Mouse (Mus musculus) limb, embryonic 14.5 days (tissue): ENCODE measurements at regions not wholly inside any gene's neighbourhood (a gene's known extent, or its start where the extent isn't known, plus 50 kb on each side); places are given as distances from the start of the nearest gene placed in this dataset.

Source experiments
- ATAC-seq: fragments of 200-750 bp; cut with Nextera tagmentation; 2 replicates; pipeline ENCODE4 v1.8.0; 2017; ENCODE audit warnings: low read depth, moderate number of reproducible peaks, moderate TSS enrichment; ENCODE audit not compliant: low FRiP score
- DNase-seq: peaks from one replicate; pipeline ENCODE4 v3.0.0-alpha.2; 2015; ENCODE audit warnings: low spot score
- H3K27ac ChIP-seq: fragments of 300-500 bp; sonication (generic); replicated peaks from 2 replicates; pipeline ENCODE4 v1.5.1; 2014; ENCODE audit warnings: low read depth, mild to moderate bottlenecking, low read length, moderate library complexity, mixed read lengths
- H3K27me3 ChIP-seq: fragments of 300-500 bp; sonication (generic); 2 replicates; pipeline ENCODE4 v1.6.1; 2014; ENCODE audit warnings: low read length, mixed read lengths; ENCODE audit not compliant: control insufficient read depth, insufficient read depth
- H3K36me3 ChIP-seq: fragments of 300-500 bp; sonication (generic); 2 replicates; pipeline ENCODE4 v1.6.1; 2014; ENCODE audit warnings: mild to moderate bottlenecking, low read length, moderate library complexity, mixed read lengths; ENCODE audit not compliant: control insufficient read depth, insufficient read depth
- H3K4me1 ChIP-seq: fragments of 300-500 bp; sonication (generic); 2 replicates; pipeline ENCODE4 v1.6.1; 2014; ENCODE audit warnings: antibody characterized with exemption, low read length, mixed read lengths; ENCODE audit not compliant: control insufficient read depth, insufficient read depth
- H3K4me2 ChIP-seq: fragments of 300-500 bp; sonication (generic); replicated peaks from 2 replicates; pipeline ENCODE4 v1.6.1; 2014; ENCODE audit warnings: low read depth, mild to moderate bottlenecking, low read length, moderate library complexity; ENCODE audit not compliant: severe bottlenecking
- H3K4me3 ChIP-seq: fragments of 300-500 bp; sonication (generic); replicated peaks from 2 replicates; pipeline ENCODE4 v1.5.1; 2014; ENCODE audit warnings: low read length
- H3K9ac ChIP-seq: fragments of 300-500 bp; sonication (generic); 2 replicates; pipeline ENCODE4 v1.6.1; 2014; ENCODE audit warnings: mild to moderate bottlenecking, low read depth, low read length, moderate library complexity; ENCODE audit not compliant: severe bottlenecking
- H3K9me3 ChIP-seq: fragments of 300-500 bp; sonication (generic); 2 replicates; pipeline ENCODE4 v1.6.1; 2016; ENCODE audit warnings: low read length; ENCODE audit not compliant: control insufficient read depth
- POLR2A ChIP-seq: fragments of 200-500 bp; IDR thresholded peaks from 2 replicates; pipeline ENCODE4 v1.8.0; 2012; ENCODE audit warnings: inconsistent platforms, mild to moderate bottlenecking, moderate library complexity, borderline replicate concordance; ENCODE audit not compliant: insufficient read depth, insufficient read length; ENCODE audit errors: extremely low read depth
- WGBS: fragments of 180-500 bp; shearing (Covaris S2); extraction: QIAGEN DNeasy Blood & Tissue Kit; methylation state at CpG from one replicate; pipeline ENCODE4 v1.1.7; 2014; 5-methylcytosine and 5-hydroxymethylcytosine counted together

- Histone ChIP-seq H3K9me3 (no peaks in the 10 kb centered on the region), H3K9ac (no peak overlapping the region), H3K4me3 (no peak overlapping the region), H3K27ac (peak overlapping the region; percentile 81), H3K4me1 (peaks cover 66% of the 10 kb centered on the region), H3K36me3 (no peaks in the 10 kb centered on the region), H3K4me2 (no peak overlapping the region), H3K27me3 (no peaks in the 10 kb centered on the region)
- peak; percentile 93 for ATAC-seq
- TF ChIP-seq POLR2A = no peak
- peak; percentile 94 for DNase-seq
- 10% methylated on average over 7 of the region's 7 CpGs for WGBS
Measured at GRCm38 (mm10) chr16:44666431-44666997, 57.6 kb upstream of the Nepro start.

- peak; percentile 39 for ATAC-seq
- Histone ChIP-seq H3K9ac (no peak overlapping the region), H3K36me3 (no peaks in the 10 kb centered on the region), H3K4me2 (0 out of 2 replicates have a peak overlapping the region, but pooled peaks have one; percentile 4), H3K4me1 (peaks cover 65% of the 10 kb centered on the region), H3K27ac (peak overlapping the region; percentile 69), H3K9me3 (no peaks in the 10 kb centered on the region), H3K27me3 (no peaks in the 10 kb centered on the region), H3K4me3 (no peak overlapping the region)
- peak; percentile 77 for DNase-seq
- 15% methylated on average over 9 of the region's 9 CpGs for WGBS
- TF ChIP-seq POLR2A = no peak
Measured at GRCm38 (mm10) chr16:44665491-44665931, 58.6 kb upstream of the Nepro start.

- Histone ChIP-seq H3K4me2 (no peak overlapping the region; the same call in 1 of the 2 replicates), H3K27me3 (no peaks in the 10 kb centered on the region), H3K36me3 (no peaks in the 10 kb centered on the region), H3K9me3 (no peaks in the 10 kb centered on the region), H3K4me3 (no peak overlapping the region), H3K4me1 (peaks cover 61% of the 10 kb centered on the region), H3K9ac (no peak overlapping the region), H3K27ac (peak overlapping the region; percentile 14)
- WGBS = 45% methylated on average over 6 of the region's 6 CpGs
- TF ChIP-seq POLR2A = no peak
- DNase-seq (no peak), ATAC-seq (no peak)
Measured at GRCm38 (mm10) chr16:44662966-44663600, 61.0 kb upstream of the Nepro start.

GRCm38 (mm10) chr16:44660996-44661876 is 62.9 kb upstream of the Nepro start:
- peak overlapping the region; percentile 30 for H3K27ac ChIP-seq
- H3K36me3 ChIP-seq = no peaks in the 10 kb centered on the region
- no peak for DNase-seq
- no peak for ATAC-seq
- TF ChIP-seq POLR2A = no peak
- H3K4me1 ChIP-seq = peaks cover 48% of the 10 kb centered on the region
- H3K9me3 ChIP-seq = no peaks in the 10 kb centered on the region
- no peaks in the 10 kb centered on the region for H3K27me3 ChIP-seq
- WGBS = 52% methylated on average over 4 of the region's 4 CpGs
- H3K4me2 ChIP-seq = no peak overlapping the region
- no peak overlapping the region for H3K9ac ChIP-seq
- H3K4me3 ChIP-seq = no peak overlapping the region

- H3K27ac ChIP-seq = no peak overlapping the region
- H3K9me3 ChIP-seq = no peaks in the 10 kb centered on the region
- no peak overlapping the region for H3K4me3 ChIP-seq
- DNase-seq = no peak
- H3K4me2 ChIP-seq = no peak overlapping the region
- no peak for TF ChIP-seq POLR2A
- H3K27me3 ChIP-seq = no peaks in the 10 kb centered on the region
- WGBS = 56% methylated on average over 8 of the region's 8 CpGs
- ATAC-seq = no peak
- no peaks in the 10 kb centered on the region for H3K36me3 ChIP-seq
- no peak overlapping the region for H3K9ac ChIP-seq
- H3K4me1 ChIP-seq = peaks cover 25% of the 10 kb centered on the region
Measured at GRCm38 (mm10) chr16:44658306-44658705, 65.8 kb upstream of the Nepro start.
